Mouse (Mus musculus): ENCODE measurements around the gene Tmem170. TPM values are rescaled to one million over a fixed set of nuclear protein-coding genes. Genes with fewer than 3 reads are reported as not detected.

Tmem170 gene
- polyA plus RNA-seq, 1 experiment from 2014 or later = 3.0 TPM

- no peak overlapping the region for H3K9ac ChIP-seq (replicated peaks; ENCODE audit: low read length)
- peaks cover 26% of the 10 kb centered on the region for H3K27me3 ChIP-seq (ENCODE audit: control insufficient read depth, insufficient read depth, low read length)
- no peaks in the 10 kb centered on the region for H3K9me3 ChIP-seq (ENCODE audit: control insufficient read depth, low read length)
- 43% methylated on average over 7 of the region's 7 CpGs for WGBS
- no peak overlapping the region for H3K4me2 ChIP-seq (ENCODE audit: low read length)
- DNase-seq = no peak
- H3K36me3 ChIP-seq (ENCODE audit: control insufficient read depth, insufficient read depth, low read length) = no peaks in the 10 kb centered on the region
- no peak overlapping the region for H3K4me3 ChIP-seq (replicated peaks; ENCODE audit: low read depth, low read length)
- ATAC-seq (ENCODE audit: low FRiP score, low TSS enrichment) = no peak
- no peak overlapping the region for H3K27ac ChIP-seq (replicated peaks; ENCODE audit: low read depth, low read length)
- no peaks in the 10 kb centered on the region for H3K4me1 ChIP-seq (ENCODE audit: control insufficient read depth, insufficient read depth, low read length)
Measured at GRCm38 (mm10) chr8:111888091-111888650, 11.6 kb upstream of the Tmem170 start.

GRCm38 (mm10) chr8:111887479-111887878 lies 10.9 kb upstream of the Tmem170 start:
- Histone ChIP-seq H3K36me3 (ENCODE audit: control insufficient read depth, insufficient read depth, low read length) (no peaks in the 10 kb centered on the region), H3K27me3 (ENCODE audit: control insufficient read depth, insufficient read depth, low read length) (peaks cover 26% of the 10 kb centered on the region), H3K9me3 (ENCODE audit: control insufficient read depth, low read length) (no peaks in the 10 kb centered on the region), H3K9ac (replicated peaks; ENCODE audit: low read length) (no peak overlapping the region), H3K27ac (replicated peaks; ENCODE audit: low read depth, low read length) (no peak overlapping the region), H3K4me2 (ENCODE audit: low read length) (no peak overlapping the region), H3K4me3 (replicated peaks; ENCODE audit: low read depth, low read length) (no peak overlapping the region), H3K4me1 (ENCODE audit: control insufficient read depth, insufficient read depth, low read length) (no peaks in the 10 kb centered on the region)
- DNase-seq (no peak), ATAC-seq (ENCODE audit: low FRiP score, low TSS enrichment) (no peak)
- WGBS = 88% methylated on average over 1 of the region's 1 CpGs

- H3K27ac ChIP-seq (replicated peaks; ENCODE audit: low read depth, low read length) = no peak overlapping the region
- no peaks in the 10 kb centered on the region for H3K27me3 ChIP-seq (ENCODE audit: control insufficient read depth, insufficient read depth, low read length)
- ATAC-seq (ENCODE audit: low FRiP score, low TSS enrichment) (no peak), DNase-seq (no peak)
- no peak overlapping the region for H3K4me2 ChIP-seq (ENCODE audit: low read length)
- H3K9ac ChIP-seq (replicated peaks; ENCODE audit: low read length) = no peak overlapping the region
- no peak overlapping the region for H3K4me3 ChIP-seq (replicated peaks; ENCODE audit: low read depth, low read length)
- no peaks in the 10 kb centered on the region for H3K36me3 ChIP-seq (ENCODE audit: control insufficient read depth, insufficient read depth, low read length)
- WGBS = 85% methylated on average over 4 of the region's 4 CpGs
- H3K4me1 ChIP-seq (ENCODE audit: control insufficient read depth, insufficient read depth, low read length) = no peaks in the 10 kb centered on the region
- H3K9me3 ChIP-seq (ENCODE audit: control insufficient read depth, low read length) = no peaks in the 10 kb centered on the region
Measured at GRCm38 (mm10) chr8:111883615-111884014, 7.1 kb upstream of the Tmem170 start.

- no peak overlapping the region for H3K9ac ChIP-seq (replicated peaks; ENCODE audit: low read length)
- WGBS = 2% methylated on average over 2 of the region's 2 CpGs
- H3K27me3 ChIP-seq (ENCODE audit: control insufficient read depth, insufficient read depth, low read length) = no peaks in the 10 kb centered on the region
- H3K4me1 ChIP-seq (ENCODE audit: control insufficient read depth, insufficient read depth, low read length) = no peaks in the 10 kb centered on the region
- no peaks in the 10 kb centered on the region for H3K36me3 ChIP-seq (ENCODE audit: control insufficient read depth, insufficient read depth, low read length)
- H3K4me2 ChIP-seq (ENCODE audit: low read length) = no peak overlapping the region
- ATAC-seq (ENCODE audit: low FRiP score, low TSS enrichment) = no peak
- H3K27ac ChIP-seq (replicated peaks; ENCODE audit: low read depth, low read length) = no peak overlapping the region
- H3K9me3 ChIP-seq (ENCODE audit: control insufficient read depth, low read length) = no peaks in the 10 kb centered on the region
- peak; percentile 80 for DNase-seq
- H3K4me3 ChIP-seq (replicated peaks; ENCODE audit: low read depth, low read length) = no peak overlapping the region
Measured at GRCm38 (mm10) chr8:111881591-111881990, 5.0 kb upstream of the Tmem170 start.

GRCm38 (mm10) chr8:111877711-111878110 lies 1.2 kb upstream of the Tmem170 start:
- Histone ChIP-seq H3K9ac (replicated peaks; ENCODE audit: low read length) (no peak overlapping the region), H3K9me3 (ENCODE audit: control insufficient read depth, low read length) (no peaks in the 10 kb centered on the region), H3K36me3 (ENCODE audit: control insufficient read depth, insufficient read depth, low read length) (no peaks in the 10 kb centered on the region), H3K4me2 (ENCODE audit: low read length) (no peak overlapping the region), H3K27ac (replicated peaks; ENCODE audit: low read depth, low read length) (no peak overlapping the region), H3K27me3 (ENCODE audit: control insufficient read depth, insufficient read depth, low read length) (no peaks in the 10 kb centered on the region), H3K4me1 (ENCODE audit: control insufficient read depth, insufficient read depth, low read length) (no peaks in the 10 kb centered on the region), H3K4me3 (replicated peaks; ENCODE audit: low read depth, low read length) (no peak overlapping the region)
- DNase-seq (no peak), ATAC-seq (ENCODE audit: low FRiP score, low TSS enrichment) (no peak)
- WGBS = 72% methylated on average over 9 of the region's 9 CpGs

GRCm38 (mm10) chr8:111875758-111876157 lies 792 bp downstream of the Tmem170 start:
- 34% methylated on average over 9 of the region's 9 CpGs for WGBS
- no peak overlapping the region; the same call in 1 of the 2 replicates for H3K9ac ChIP-seq (replicated peaks; ENCODE audit: low read length)
- no peaks in the 10 kb centered on the region for H3K9me3 ChIP-seq (ENCODE audit: control insufficient read depth, low read length)
- no peaks in the 10 kb centered on the region for H3K27me3 ChIP-seq (ENCODE audit: control insufficient read depth, insufficient read depth, low read length)
- no peak overlapping the region for H3K27ac ChIP-seq (replicated peaks; ENCODE audit: low read depth, low read length)
- peak; percentile 3; the same call in 1 of the 2 replicates for ATAC-seq (ENCODE audit: low FRiP score, low TSS enrichment)
- H3K4me1 ChIP-seq (ENCODE audit: control insufficient read depth, insufficient read depth, low read length) = no peaks in the 10 kb centered on the region
- peak overlapping the region; percentile 72 for H3K4me3 ChIP-seq (replicated peaks; ENCODE audit: low read depth, low read length)
- no peak for DNase-seq
- no peaks in the 10 kb centered on the region for H3K36me3 ChIP-seq (ENCODE audit: control insufficient read depth, insufficient read depth, low read length)
- peak overlapping the region; percentile 66 for H3K4me2 ChIP-seq (ENCODE audit: low read length)

- DNase-seq (no peak), ATAC-seq (ENCODE audit: low FRiP score, low TSS enrichment) (no peak)
- Histone ChIP-seq H3K4me2 (ENCODE audit: low read length) (no peak overlapping the region), H3K4me3 (replicated peaks; ENCODE audit: low read depth, low read length) (no peak overlapping the region), H3K27ac (replicated peaks; ENCODE audit: low read depth, low read length) (no peak overlapping the region), H3K27me3 (ENCODE audit: control insufficient read depth, insufficient read depth, low read length) (no peaks in the 10 kb centered on the region), H3K9ac (replicated peaks; ENCODE audit: low read length) (no peak overlapping the region), H3K4me1 (ENCODE audit: control insufficient read depth, insufficient read depth, low read length) (no peaks in the 10 kb centered on the region), H3K9me3 (ENCODE audit: control insufficient read depth, low read length) (no peaks in the 10 kb centered on the region), H3K36me3 (ENCODE audit: control insufficient read depth, insufficient read depth, low read length) (no peaks in the 10 kb centered on the region)
- WGBS = 94% methylated on average over 3 of the region's 3 CpGs
Measured at GRCm38 (mm10) chr8:111871278-111871677, 5.3 kb downstream of the Tmem170 start.

GRCm38 (mm10) chr8:111870379-111870778 lies 6.2 kb downstream of the Tmem170 start:
- Histone ChIP-seq H3K4me1 (ENCODE audit: control insufficient read depth, insufficient read depth, low read length) (no peaks in the 10 kb centered on the region), H3K27me3 (ENCODE audit: control insufficient read depth, insufficient read depth, low read length) (no peaks in the 10 kb centered on the region), H3K4me3 (replicated peaks; ENCODE audit: low read depth, low read length) (no peak overlapping the region), H3K4me2 (ENCODE audit: low read length) (no peak overlapping the region), H3K36me3 (ENCODE audit: control insufficient read depth, insufficient read depth, low read length) (peaks cover 4% of the 10 kb centered on the region; the same call in 1 of the 2 replicates), H3K27ac (replicated peaks; ENCODE audit: low read depth, low read length) (no peak overlapping the region), H3K9me3 (ENCODE audit: control insufficient read depth, low read length) (no peaks in the 10 kb centered on the region), H3K9ac (replicated peaks; ENCODE audit: low read length) (no peak overlapping the region)
- ATAC-seq (ENCODE audit: low FRiP score, low TSS enrichment) (no peak), DNase-seq (no peak)
- WGBS = 92% methylated on average over 3 of the region's 3 CpGs

GRCm38 (mm10) chr8:111868664-111869063 lies 7.9 kb downstream of the Tmem170 start:
- DNase-seq (no peak), ATAC-seq (ENCODE audit: low FRiP score, low TSS enrichment) (no peak)
- Histone ChIP-seq H3K9ac (replicated peaks; ENCODE audit: low read length) (no peak overlapping the region), H3K4me1 (ENCODE audit: control insufficient read depth, insufficient read depth, low read length) (no peaks in the 10 kb centered on the region), H3K27me3 (ENCODE audit: control insufficient read depth, insufficient read depth, low read length) (no peaks in the 10 kb centered on the region), H3K4me3 (replicated peaks; ENCODE audit: low read depth, low read length) (no peak overlapping the region), H3K9me3 (ENCODE audit: control insufficient read depth, low read length) (no peaks in the 10 kb centered on the region), H3K4me2 (ENCODE audit: low read length) (no peak overlapping the region), H3K27ac (replicated peaks; ENCODE audit: low read depth, low read length) (no peak overlapping the region), H3K36me3 (ENCODE audit: control insufficient read depth, insufficient read depth, low read length) (peaks cover 4% of the 10 kb centered on the region; the same call in 1 of the 2 replicates)
- 56% methylated on average over 2 of the region's 2 CpGs for WGBS
